Mouse (Mus musculus) heart, embryonic 12.5 days (tissue): ENCODE results near the gene Klhl35. TPM values are rescaled to one million over a fixed set of nuclear protein-coding genes. Genes with fewer than 3 reads are reported as not detected.

ENCODE experiments used
- ATAC-seq: fragments of 200-750 bp; cut with Nextera tagmentation; 2 replicates; pipeline ENCODE4 v1.8.0; 2017; ENCODE audit warnings: moderate TSS enrichment, moderate library complexity; ENCODE audit not compliant: insufficient number of reproducible peaks, low FRiP score
- H3K27ac ChIP-seq: fragments of 300-500 bp; sonication (generic); 2 replicates; pipeline ENCODE4 v1.5.1; 2016; ENCODE audit warnings: mild to moderate bottlenecking, moderate library complexity; ENCODE audit not compliant: poor library complexity, severe bottlenecking
- H3K27me3 ChIP-seq: fragments of 300-500 bp; sonication (generic); replicated peaks from 2 replicates; pipeline ENCODE4 v1.6.1; 2016; ENCODE audit warnings: mild to moderate bottlenecking, moderate library complexity
- H3K36me3 ChIP-seq: fragments of 300-500 bp; sonication (generic); 2 replicates; pipeline ENCODE4 v1.6.1; 2016; ENCODE audit warnings: mild to moderate bottlenecking, moderate library complexity
- H3K4me1 ChIP-seq: fragments of 300-500 bp; sonication (generic); replicated peaks from 2 replicates; pipeline ENCODE4 v1.6.1; 2016; ENCODE audit warnings: mild to moderate bottlenecking
- H3K4me2 ChIP-seq: fragments of 300-500 bp; sonication (generic); 2 replicates; pipeline ENCODE4 v1.6.1; 2016; ENCODE audit warnings: mild to moderate bottlenecking, moderate library complexity
- H3K4me3 ChIP-seq: fragments of 300-500 bp; sonication (generic); 2 replicates; pipeline ENCODE4 v1.5.1; 2016; ENCODE audit warnings: mild to moderate bottlenecking
- H3K9ac ChIP-seq: fragments of 300-500 bp; sonication (generic); 2 replicates; pipeline ENCODE4 v1.6.1; 2016; ENCODE audit warnings: mild to moderate bottlenecking, moderate library complexity
- H3K9me3 ChIP-seq: fragments of 300-500 bp; sonication (generic); replicated peaks from 2 replicates; pipeline ENCODE4 v1.6.1; 2016; ENCODE audit warnings: mild to moderate bottlenecking, moderate library complexity
- WGBS: fragments of 180-500 bp; shearing (Covaris S2); methylation state at CpG from one replicate; pipeline ENCODE4 v1.1.7; 2016; 5-methylcytosine and 5-hydroxymethylcytosine counted together
- polyA plus RNA-seq: library from polyadenylated mRNA; unstranded; fragments of >200 nt; fragmentation: Nextera tagmentation; extraction: Ambion mirVana; gene quantifications from 2 replicates; pipeline ENCODE4 v1.2.1, GENCODE M21; 2016

The Klhl35 gene
- 0.85 and 1.3 TPM in 2 replicates for polyA plus RNA-seq

- WGBS = 19% methylated on average over 8 of the region's 8 CpGs
- Histone ChIP-seq H3K9ac (peak within 1 kb of the TSS; percentile 58), H3K4me1 (peaks cover 39% of the 10 kb centered on the region), H3K4me3 (no peak within 1 kb of the TSS), H3K9me3 (no peaks in the 10 kb centered on the region), H3K27ac (no peak within 1 kb of the TSS), H3K27me3 (no peaks in the 10 kb centered on the region), H3K4me2 (peak within 1 kb of the TSS; percentile 36), H3K36me3 (peaks cover 15% of the 10 kb centered on the region)
- no peak for ATAC-seq
These were observed at the start of gene Klhl35 for GRCm38 (mm10) chr7:99465811-99466210. Gene Klhl35 (plus strand): TSS chr7:99466004.

DNA sequence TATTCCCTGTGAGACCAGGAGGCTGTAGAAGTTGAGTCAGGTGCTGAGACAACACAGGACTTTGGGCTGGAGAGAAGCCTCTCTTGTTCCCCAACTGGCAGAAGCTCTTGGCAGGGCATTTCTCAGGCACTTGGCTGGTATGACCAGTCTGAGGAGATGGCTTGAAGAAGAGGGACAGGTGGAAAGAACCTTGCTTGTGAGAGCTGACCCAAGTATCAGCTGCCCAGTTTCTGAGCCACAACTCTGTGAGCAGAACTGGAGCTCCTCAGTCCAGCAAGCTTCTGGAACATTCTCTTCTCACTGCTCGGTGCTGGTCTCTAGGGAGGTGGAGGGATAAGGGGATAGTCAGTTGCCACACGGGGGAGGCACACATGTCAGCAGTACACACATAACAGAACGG lies 46.5 kb upstream of the Klhl35 start:
- H3K9me3 ChIP-seq = no peaks in the 10 kb centered on the region
- no peak overlapping the region for H3K27ac ChIP-seq
- ATAC-seq = no peak
- H3K4me3 ChIP-seq = no peak overlapping the region
- no peaks in the 10 kb centered on the region for H3K27me3 ChIP-seq
- H3K9ac ChIP-seq = no peak overlapping the region
- peaks cover 24% of the 10 kb centered on the region for H3K36me3 ChIP-seq
- H3K4me1 ChIP-seq = peaks cover 32% of the 10 kb centered on the region
- WGBS = 52% methylated on average over 3 of the region's 3 CpGs
- H3K4me2 ChIP-seq = no peak overlapping the region

DNA sequence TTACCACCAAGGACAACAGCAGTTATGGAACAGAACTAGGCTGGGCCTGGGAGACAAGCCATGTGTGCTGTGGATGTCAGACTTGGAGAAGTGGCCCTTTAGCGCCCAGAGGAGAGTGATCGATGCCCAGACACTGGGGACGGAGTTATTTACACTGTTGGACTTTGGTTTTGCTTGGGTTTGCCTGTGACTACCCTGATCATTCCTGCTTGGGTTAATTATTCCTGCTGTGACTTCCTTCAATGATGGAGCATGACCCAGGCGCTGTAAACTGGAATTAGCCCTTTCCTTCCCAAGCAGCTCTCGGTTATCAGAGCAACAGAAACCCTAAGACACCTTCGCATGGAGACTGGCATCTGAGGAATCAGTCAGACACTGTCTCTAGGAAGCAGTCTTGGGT lies 44.8 kb upstream of the Klhl35 start:
- WGBS = 83% methylated on average over 6 of the region's 6 CpGs
- no peak for ATAC-seq

DNA sequence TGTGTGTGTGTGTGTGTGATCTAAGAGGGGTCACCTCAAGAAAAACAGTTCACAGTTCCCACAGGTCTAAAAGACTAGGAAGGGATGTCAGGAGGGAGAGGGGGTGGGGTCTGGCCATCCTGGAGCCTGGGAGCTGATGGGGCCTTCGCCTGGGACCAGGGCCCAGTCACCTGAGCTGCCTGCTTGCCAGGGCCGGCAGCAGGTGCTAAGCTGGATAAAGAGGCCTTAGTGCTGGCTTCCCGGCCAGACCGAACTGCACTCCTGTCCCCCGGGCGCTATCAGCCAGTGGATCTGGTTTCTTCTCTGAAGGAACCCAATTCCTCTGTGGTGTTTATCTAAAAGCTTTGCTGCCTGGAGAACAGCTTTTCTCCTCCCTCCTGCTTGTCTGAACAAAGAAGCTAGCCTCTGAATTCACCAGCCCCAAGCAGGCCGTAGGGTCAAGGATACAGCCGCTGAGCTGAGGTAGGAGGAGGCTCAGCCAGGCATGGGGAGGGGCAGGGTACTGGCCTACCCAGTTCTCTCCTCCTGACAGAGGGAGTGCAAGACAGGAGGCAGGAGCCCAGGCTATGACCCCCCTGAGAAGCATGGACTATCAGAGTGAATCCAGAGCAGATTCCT lies 41.2 kb upstream of the Klhl35 start:
- H3K9ac ChIP-seq = 0 out of 2 replicates have a peak overlapping the region, but pooled peaks have one; percentile 13
- 32% methylated on average over 8 of the region's 8 CpGs for WGBS
- H3K4me3 ChIP-seq = no peak overlapping the region
- H3K27me3 ChIP-seq = no peaks in the 10 kb centered on the region
- no peaks in the 10 kb centered on the region for H3K9me3 ChIP-seq
- H3K4me1 ChIP-seq = peaks cover 45% of the 10 kb centered on the region
- H3K27ac ChIP-seq = peak overlapping the region; percentile 11; the same call in 1 of the 2 replicates
- peaks cover 19% of the 10 kb centered on the region; the same call in 1 of the 2 replicates for H3K36me3 ChIP-seq
- no peak overlapping the region for H3K4me2 ChIP-seq
- ATAC-seq = no peak

More for the DNA sequence above, 44.8 kb upstream of the Klhl35 start:
- no peak overlapping the region for H3K4me3 ChIP-seq
- H3K36me3 ChIP-seq = peaks cover 18% of the 10 kb centered on the region
- no peaks in the 10 kb centered on the region for H3K27me3 ChIP-seq
- no peak overlapping the region for H3K27ac ChIP-seq
- H3K4me2 ChIP-seq = no peak overlapping the region
- peaks cover 36% of the 10 kb centered on the region for H3K4me1 ChIP-seq
- H3K9me3 ChIP-seq = no peaks in the 10 kb centered on the region
- H3K9ac ChIP-seq = no peak overlapping the region

DNA sequence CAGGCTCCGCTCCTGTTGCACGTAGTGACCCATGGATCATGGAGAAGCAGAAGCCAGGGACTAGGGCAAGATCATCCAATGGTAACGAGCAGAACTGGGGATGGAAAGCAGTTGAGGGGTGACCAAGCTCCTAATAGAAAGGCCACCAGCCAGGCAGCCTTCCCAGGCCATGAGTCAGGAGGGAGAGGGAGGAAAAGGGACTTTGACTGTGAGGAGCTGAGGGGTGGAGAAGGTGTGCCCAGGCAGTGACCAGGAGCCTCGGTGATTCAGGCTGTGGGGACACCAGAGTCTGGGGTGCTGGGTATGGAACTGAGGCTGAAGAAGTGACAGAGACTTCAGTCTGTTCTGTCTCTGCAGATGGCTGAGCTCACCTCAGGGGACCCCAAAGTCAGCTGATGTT lies 40.1 kb upstream of the Klhl35 start:
- Histone ChIP-seq H3K4me3 (no peak overlapping the region), H3K4me1 (peaks cover 45% of the 10 kb centered on the region), H3K36me3 (peaks cover 16% of the 10 kb centered on the region; the same call in 1 of the 2 replicates), H3K9ac (no peak overlapping the region), H3K9me3 (no peaks in the 10 kb centered on the region), H3K4me2 (no peak overlapping the region), H3K27ac (no peak overlapping the region), H3K27me3 (no peaks in the 10 kb centered on the region)
- no peak for ATAC-seq
- WGBS = 88% methylated on average over 4 of the region's 4 CpGs

DNA sequence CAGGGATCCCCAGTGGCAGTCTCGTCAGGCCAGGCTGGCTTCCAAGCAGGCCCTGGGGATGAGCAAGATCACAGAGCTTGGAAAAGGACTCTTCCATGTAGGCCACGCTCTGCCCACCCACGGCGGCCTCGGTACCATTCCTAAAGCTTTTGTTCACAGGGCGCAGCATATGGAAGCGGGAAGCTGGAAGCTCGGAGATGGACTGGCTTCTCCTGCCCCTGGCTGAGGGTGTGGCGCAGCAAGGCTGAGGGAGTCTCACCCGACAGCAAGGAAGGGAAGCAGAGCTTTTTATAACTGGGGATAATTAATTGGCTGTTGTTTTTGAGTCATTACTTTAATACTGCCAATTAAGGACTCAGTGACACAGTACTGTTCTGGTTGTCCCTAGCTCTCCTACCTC lies 38.8 kb upstream of the Klhl35 start:
- Histone ChIP-seq H3K4me1 (peaks cover 44% of the 10 kb centered on the region), H3K9ac (no peak overlapping the region), H3K9me3 (no peaks in the 10 kb centered on the region), H3K4me2 (no peak overlapping the region), H3K27ac (no peak overlapping the region), H3K4me3 (no peak overlapping the region), H3K27me3 (no peaks in the 10 kb centered on the region), H3K36me3 (peaks cover 12% of the 10 kb centered on the region; the same call in 1 of the 2 replicates)
- ATAC-seq = no peak
- 79% methylated on average over 10 of the region's 10 CpGs for WGBS

DNA sequence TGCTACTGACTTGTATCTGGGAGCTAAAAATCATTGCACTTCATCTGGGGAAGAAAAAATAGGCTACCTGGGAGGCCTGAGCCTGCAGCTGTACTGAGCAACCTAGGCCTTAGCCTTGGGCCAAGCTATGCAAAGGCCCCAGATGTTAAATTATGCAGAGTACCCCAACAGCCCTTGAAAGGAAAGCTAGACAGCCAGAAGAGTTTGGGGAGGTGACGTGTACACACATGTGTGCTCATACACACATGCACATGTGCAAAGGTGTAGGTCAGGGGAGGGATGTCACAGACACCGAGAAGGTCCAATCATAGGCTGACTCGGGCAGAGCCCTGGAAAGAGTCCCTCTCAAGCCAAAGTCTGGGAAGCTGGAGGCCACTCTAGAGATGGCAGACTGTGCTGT lies 37.8 kb upstream of the Klhl35 start:
- peaks cover 47% of the 10 kb centered on the region for H3K4me1 ChIP-seq
- no peak for ATAC-seq
- WGBS = 84% methylated on average over 3 of the region's 3 CpGs

DNA sequence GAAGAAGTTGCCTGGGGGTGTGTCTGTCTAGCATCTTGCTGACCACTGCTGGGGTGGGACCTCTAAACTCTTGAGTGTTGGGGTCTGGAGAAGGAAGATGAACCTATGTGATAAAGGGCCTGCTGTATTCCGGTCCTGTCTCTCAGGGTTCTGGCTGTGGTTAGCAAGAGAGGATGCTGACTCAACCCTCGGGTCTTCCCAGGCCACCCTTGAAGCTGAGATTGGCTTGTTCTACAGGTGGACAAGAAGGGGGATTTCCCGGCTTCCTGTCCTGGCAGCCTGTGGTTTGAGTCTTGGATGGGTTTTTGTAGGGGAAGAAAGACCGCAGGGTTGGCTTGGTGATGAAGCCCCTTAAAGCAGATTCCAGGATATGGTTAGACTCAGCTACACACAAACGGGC lies 37.0 kb upstream of the Klhl35 start:
- no peaks in the 10 kb centered on the region for H3K27me3 ChIP-seq
- H3K9me3 ChIP-seq = no peaks in the 10 kb centered on the region
- no peak for ATAC-seq
- no peak overlapping the region for H3K4me2 ChIP-seq
- peaks cover 50% of the 10 kb centered on the region for H3K4me1 ChIP-seq
- H3K9ac ChIP-seq = no peak overlapping the region
- peaks cover 12% of the 10 kb centered on the region; the same call in 1 of the 2 replicates for H3K36me3 ChIP-seq
- H3K27ac ChIP-seq = no peak overlapping the region
- 72% methylated on average over 5 of the region's 5 CpGs for WGBS
- H3K4me3 ChIP-seq = no peak overlapping the region

More for the DNA sequence above, 37.8 kb upstream of the Klhl35 start:
- Histone ChIP-seq H3K27ac (no peak overlapping the region), H3K4me3 (no peak overlapping the region), H3K9ac (no peak overlapping the region), H3K36me3 (peaks cover 12% of the 10 kb centered on the region; the same call in 1 of the 2 replicates), H3K27me3 (no peaks in the 10 kb centered on the region), H3K9me3 (no peaks in the 10 kb centered on the region), H3K4me2 (no peak overlapping the region)

DNA sequence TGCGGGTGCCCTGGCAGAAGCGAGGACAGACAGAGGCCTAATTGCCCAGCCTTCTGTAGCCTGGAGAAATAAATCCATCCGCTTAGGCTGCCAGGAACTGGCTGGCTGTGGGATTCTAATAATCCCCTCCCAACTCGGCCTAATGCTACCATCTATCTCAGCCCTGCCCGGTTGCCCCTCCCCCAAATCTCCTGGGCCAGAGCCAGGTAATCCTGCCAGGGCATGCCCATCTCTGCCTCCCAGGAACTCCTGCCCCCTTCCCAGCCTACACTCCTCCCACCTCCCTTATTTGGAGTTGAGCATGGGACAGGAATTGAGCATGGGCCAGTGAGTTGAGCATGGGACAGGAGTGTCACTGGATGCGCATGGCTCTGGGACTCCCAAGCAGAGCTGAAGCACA lies 36.0 kb upstream of the Klhl35 start:
- Histone ChIP-seq H3K4me2 (no peak overlapping the region), H3K36me3 (peaks cover 12% of the 10 kb centered on the region; the same call in 1 of the 2 replicates), H3K9ac (no peak overlapping the region), H3K27me3 (no peaks in the 10 kb centered on the region), H3K9me3 (no peaks in the 10 kb centered on the region), H3K27ac (no peak overlapping the region), H3K4me3 (no peak overlapping the region), H3K4me1 (peaks cover 50% of the 10 kb centered on the region)
- ATAC-seq = no peak
- 59% methylated on average over 6 of the region's 6 CpGs for WGBS

DNA sequence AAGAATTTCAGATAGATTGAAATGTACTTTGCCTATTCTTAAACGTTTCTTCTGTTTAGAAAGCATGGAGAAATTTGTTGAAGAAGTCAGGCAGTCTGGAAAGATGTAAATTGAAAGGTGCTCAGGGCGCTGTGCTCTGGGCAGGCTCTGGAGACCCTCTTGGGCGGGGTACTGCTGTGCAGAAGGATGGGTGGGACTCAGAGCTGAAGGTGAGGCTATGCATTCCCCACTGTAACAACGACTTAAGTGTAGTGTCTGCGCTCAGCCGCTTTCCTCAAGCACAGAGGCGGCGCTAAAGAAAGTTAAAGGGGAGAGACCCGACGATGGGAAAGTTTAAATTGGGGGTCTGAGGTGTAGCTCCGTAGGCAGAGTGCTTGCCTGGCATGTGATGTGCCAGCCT lies 35.6 kb upstream of the Klhl35 start:
- Histone ChIP-seq H3K27ac (no peak overlapping the region), H3K9me3 (no peaks in the 10 kb centered on the region), H3K4me3 (no peak overlapping the region), H3K27me3 (no peaks in the 10 kb centered on the region), H3K4me1 (peaks cover 50% of the 10 kb centered on the region), H3K4me2 (no peak overlapping the region), H3K36me3 (peaks cover 10% of the 10 kb centered on the region; the same call in 1 of the 2 replicates), H3K9ac (no peak overlapping the region)
- 71% methylated on average over 11 of the region's 11 CpGs for WGBS
- ATAC-seq = no peak

GRCm38 (mm10) chr7:99432248-99432647 lies 33.6 kb upstream of the Klhl35 start:
- WGBS = 51% methylated on average over 14 of the region's 14 CpGs
- Histone ChIP-seq H3K36me3 (peaks cover 2% of the 10 kb centered on the region; the same call in 1 of the 2 replicates), H3K9ac (peak overlapping the region; percentile 49; the same call in 1 of the 2 replicates), H3K4me2 (no peak overlapping the region), H3K27me3 (no peaks in the 10 kb centered on the region), H3K4me3 (no peak overlapping the region), H3K4me1 (peaks cover 56% of the 10 kb centered on the region), H3K9me3 (no peaks in the 10 kb centered on the region), H3K27ac (peak overlapping the region; percentile 44; the same call in 1 of the 2 replicates)
- no peak for ATAC-seq
